Mouse (Mus musculus) gastrocnemius, postnatal 25 days (tissue): ENCODE measurements around the gene Dennd5a. TPM values are rescaled to one million over a fixed set of nuclear protein-coding genes. Genes with fewer than 3 reads are reported as not detected.

Experiments
- DNase-seq: peaks from one replicate; pipeline ENCODE4 v3.0.0; 2022
- total RNA-seq, 2 experiments: library from RNA; stranded (reverse); gene quantifications; 1 replicate in 1 of 2; 2 replicates in 1 of 2; pipeline ENCODE4 v1.2.3; 2021

Dennd5a gene
- total RNA-seq, 2 experiments from 2014 or later, result 52.1 to 53.5 TPM

DNA sequence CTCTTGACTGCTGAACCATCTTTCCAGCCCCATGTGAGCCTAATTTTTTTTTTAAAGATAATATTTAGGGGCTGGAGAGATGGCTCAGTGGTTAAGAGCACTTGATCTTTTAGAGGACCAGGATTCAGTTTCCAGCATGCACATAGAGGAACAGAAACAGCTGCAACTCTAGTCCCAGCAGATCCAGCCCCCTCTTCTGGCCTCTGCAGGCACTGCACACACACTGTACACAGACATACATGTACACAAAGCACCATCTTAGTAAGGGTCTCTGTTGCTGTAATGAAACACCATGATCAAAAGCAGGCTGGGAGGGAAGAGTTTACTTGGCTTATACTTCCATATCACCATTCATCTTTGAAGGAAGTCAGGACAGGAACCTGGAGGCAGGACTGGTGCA, 5.4 kb upstream of the Dennd5a start:
- no peak for DNase-seq

GRCm38 (mm10) chr7:109963707-109964106, 3.4 kb upstream of the Dennd5a start:
- no peak for DNase-seq

GRCm38 (mm10) chr7:109962596-109962995, 2.3 kb upstream of the Dennd5a start:
- no peak for DNase-seq

- DNase-seq, result no peak
Measured at GRCm38 (mm10) chr7:109961570-109961969, 1.3 kb upstream of the Dennd5a start.

GRCm38 (mm10) chr7:109960613-109961154, 414 bp upstream of the Dennd5a start:
- no peak for DNase-seq

DNA sequence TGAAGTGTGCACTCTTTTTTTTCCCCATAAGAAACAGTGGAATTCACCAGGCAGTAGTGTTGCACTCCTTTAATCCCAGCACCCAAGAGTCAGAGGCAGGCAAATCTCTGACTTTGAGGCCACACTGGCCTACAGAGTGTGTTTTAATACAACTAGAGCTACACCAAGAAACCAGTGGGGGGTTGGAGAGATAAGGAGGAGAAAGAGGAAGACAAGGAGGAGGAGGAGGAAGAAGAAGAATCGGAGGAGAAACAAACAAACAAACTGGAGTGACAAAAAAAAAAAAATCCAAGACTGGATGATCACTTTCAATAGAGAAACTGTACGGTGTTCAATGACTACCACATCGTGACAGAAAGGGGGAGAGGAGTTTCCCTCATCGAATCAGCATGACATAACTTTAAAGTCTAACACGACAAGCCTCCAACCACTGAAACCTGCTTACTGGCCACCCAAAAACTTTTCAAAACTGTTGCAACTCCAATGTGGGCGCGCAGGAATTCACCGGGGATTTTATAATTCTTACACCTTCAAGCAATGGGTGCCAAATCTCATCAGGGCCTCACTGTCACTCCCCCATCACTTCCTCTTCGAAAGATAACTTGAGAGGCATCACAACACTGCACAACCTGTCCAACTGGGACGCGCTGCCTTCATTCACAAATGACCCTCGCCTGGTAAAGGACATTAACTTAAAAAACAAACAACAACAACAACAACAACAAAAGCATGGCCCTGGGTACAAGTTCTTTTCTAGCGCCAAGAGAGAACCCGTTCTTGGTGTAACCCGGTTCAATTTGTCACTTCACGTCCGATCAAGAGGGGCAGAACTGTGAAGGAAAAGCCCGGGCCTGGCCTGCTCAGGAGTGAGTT, 1.2 kb downstream of the Dennd5a start:
- no peak for DNase-seq

GRCm38 (mm10) chr7:109957996-109958789, 2.1 kb downstream of the Dennd5a start:
- DNase-seq, result no peak

DNA sequence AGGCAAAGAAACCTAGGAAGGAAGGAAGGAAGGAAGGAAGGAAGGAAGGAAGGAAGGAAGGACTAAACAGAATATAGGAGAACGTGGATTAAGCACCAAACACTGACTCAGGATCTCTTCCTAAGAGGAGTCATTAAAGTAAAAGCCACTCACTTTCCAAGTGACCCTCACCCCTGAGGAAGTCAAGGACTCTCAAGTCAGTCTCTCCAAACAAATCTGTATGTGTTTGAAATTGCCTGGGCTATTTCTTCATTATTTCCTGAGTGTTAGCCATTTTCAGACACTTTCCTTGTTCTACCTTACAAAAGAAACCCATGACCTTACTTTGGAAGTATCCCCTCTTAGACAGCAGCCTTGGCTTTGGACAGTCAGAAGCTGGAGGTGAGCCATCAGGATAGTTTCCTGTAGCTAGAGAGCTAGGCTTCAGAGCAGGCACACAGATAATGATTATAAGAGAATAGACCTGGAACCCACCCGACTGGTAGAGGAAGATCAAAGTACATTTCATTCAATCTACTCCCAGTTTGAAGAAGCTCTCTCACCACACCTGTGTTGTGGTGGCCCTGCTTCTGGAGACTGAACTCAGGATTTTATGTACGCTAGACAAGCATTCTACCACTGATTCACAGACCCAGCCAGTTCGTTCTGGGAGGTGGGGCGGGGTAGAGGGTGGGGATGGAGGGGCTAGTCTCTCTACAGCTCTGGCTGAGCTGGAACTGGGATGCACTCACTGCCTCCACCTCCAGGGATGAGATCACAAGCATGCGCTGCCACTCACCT, 5.5 kb downstream of the Dennd5a start:
- no peak for DNase-seq

DNA sequence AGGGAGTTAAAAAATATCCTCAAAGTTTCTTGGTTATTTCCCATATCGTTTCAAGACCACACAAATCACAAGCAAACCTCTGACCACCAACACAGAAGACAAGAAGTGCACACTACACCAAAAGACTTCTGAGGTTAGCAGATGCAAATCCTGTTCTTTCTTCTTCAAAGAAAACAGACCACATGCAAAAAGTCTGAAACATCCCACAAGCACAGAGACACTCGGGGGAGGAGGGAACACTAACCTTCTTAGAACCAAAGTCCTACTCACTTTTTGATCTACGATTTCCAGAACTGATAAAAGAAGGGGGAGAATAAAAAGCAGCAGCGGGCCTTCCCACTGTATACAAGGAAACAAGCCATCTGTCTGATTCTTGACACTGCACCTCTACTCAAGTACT, 9.0 kb downstream of the Dennd5a start:
- DNase-seq, result no peak

DNA sequence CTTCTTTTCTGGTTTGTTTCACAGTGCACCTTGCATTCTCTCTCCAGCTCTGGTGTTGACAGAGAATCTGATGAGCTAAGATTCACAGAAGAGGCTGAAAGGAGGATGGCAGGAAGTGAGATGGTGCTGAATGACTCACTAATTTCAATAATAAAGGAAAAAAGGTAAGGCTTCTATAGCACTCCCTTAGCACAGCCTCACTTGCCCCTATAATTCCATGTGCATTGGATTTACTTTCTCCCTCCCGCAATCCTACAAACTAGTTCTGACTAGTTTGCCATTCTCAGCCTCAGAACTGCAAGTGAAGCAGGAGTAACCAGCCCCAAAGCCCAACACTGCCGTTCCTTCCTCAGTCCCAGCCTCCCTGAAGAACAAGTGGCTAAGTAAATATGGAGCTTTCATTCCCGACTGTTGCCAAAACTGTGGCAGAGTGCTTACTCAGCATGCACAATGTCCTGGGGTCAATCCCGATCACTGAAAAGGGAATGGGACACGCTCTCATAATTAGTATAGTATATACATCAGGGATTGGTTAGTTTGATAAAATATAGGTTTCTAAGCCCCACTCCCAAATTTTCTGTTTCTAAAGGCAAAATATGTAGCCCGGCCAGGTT, 15.7 kb downstream of the Dennd5a start:
- DNase-seq, result no peak

DNA sequence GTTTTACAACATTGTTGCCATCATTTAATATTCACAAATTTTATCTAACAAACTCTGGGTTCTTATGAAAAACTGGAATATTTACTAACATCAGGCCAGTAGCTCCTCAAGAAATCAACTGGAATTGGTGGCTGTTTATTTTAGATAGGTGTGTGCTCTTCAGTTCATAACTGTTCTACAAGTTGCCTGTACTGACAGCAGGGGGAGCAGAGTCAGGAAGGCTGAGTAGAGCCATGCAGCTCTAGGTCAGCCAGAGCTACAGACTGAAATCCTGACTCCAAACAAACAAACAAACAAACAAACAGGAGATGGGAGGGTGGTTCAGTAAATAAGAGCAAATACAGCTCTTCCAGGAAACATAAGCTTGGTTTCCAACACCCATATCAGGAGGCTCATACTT, 30.6 kb downstream of the Dennd5a start:
- no peak for DNase-seq

DNA sequence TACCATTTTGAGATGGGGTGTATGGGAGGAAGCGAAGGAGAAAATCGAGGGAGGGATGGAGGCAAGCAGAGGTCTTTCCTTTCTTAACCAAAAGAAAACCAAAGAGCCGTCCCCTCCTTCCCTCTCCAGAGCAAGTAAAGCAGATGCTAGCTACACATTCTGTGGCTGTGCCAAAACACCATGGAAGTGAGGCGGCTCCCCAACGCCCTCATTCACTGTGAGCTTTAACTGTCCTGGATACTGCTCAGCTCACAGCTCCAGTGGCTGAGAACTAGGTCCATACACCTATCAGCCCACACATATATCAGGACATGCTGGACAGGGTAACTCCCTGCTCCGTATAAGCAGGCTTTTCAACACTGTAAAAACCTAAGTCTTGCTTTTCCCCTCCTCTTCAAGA, 31.9 kb downstream of the Dennd5a start:
- no peak for DNase-seq

DNA sequence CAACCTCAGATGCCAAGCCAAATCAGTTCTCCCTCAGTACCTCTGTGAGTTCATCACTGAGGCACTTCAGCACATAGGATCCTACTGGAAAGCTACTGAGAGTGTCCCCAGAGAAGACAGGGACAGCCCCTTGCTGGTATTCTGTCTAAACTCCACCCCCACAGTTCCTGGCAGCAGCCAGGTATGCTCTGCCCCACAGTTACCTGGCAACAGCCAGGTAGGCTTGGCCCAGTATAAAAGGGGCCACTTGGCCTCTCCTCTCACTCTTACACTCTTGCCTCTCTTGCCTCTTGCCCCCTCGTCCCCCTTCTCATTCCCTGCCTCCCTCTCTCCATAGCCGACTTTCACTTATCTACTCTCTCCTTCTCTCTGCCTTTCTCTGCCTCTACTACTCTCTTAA, 35.3 kb downstream of the Dennd5a start:
- DNase-seq, result no peak

GRCm38 (mm10) chr7:109922889-109923288, 37.4 kb downstream of the Dennd5a start:
- no peak for DNase-seq

DNA sequence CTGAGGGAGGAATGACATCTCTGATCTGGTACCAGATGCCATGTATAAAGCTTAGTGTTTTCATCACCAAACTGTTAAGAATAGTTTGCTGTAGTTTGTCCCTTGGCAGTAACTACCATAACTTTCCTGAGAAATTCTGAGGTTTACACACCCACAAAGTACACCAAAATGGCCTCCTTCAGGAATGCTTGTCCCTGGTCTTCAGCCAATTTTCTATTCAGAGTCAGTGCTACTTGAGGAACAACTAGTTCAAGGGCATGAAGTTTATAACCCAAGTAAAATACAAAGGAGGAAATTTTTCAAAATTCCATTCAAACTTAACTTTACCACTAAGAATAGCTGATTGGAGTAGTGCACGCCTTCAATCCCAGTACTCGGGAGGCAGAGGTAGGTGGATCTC, 54.1 kb downstream of the Dennd5a start:
- DNase-seq, result no peak

GRCm38 (mm10) chr7:109900921-109901320, 59.3 kb downstream of the Dennd5a start:
- no peak for DNase-seq

- no peak for DNase-seq
Measured at GRCm38 (mm10) chr7:109898911-109899310, 61.4 kb downstream of the Dennd5a start.

- peak; percentile 29 for DNase-seq
Measured at GRCm38 (mm10) chr7:109892530-109892929, 67.7 kb downstream of the Dennd5a start.

DNA sequence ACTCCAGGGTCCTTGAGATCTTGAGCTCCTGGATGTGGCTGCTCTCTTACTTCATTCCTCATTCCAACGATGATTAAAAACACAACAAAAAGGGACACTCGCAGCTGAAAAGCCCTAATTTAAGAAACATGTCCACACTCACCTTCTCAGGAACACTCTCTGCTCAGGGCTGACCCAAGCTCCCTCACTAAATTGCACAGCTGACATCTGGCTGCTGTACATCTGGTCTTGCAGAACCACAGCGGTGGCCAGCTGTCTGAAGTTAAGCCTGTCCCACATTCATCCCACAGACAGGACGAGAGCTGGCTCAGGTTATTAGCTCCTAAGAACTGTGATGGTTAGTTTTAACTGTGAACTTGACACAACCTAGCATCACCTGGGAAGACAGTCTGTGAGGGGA, 68.5 kb downstream of the Dennd5a start:
- DNase-seq, result no peak

- no peak for DNase-seq
Measured at GRCm38 (mm10) chr7:109890256-109890655, 70.0 kb downstream of the Dennd5a start.

GRCm38 (mm10) chr7:109889300-109889699, 71.0 kb downstream of the Dennd5a start:
- no peak for DNase-seq

- DNase-seq, result no peak
Measured at GRCm38 (mm10) chr7:109886249-109886648, 74.0 kb downstream of the Dennd5a start.
